Mouse (Mus musculus): ENCODE results near the gene Acad10.

GRCm38 (mm10) chr5:121682250-121682649 is 21.9 kb upstream of the Acad10 start:
- no peak for TF ChIP-seq MAX (IDR thresholded peaks at IDR 0.05; ENCODE audit: low read length)
- no peak for TF ChIP-seq JUN (IDR thresholded peaks at IDR 0.05; ENCODE audit: insufficient read depth, low read depth, low read length)
- TF ChIP-seq CTCF (conservative IDR thresholded peaks at IDR 0.05 in 1 of 2, IDR thresholded peaks at IDR 0.05 in 1 of 2; ENCODE audit: low read depth in 2 of 2, low read length in 2 of 2): no peak
- no peak for TF ChIP-seq POLR2A (IDR thresholded peaks at IDR 0.05; ENCODE audit: low read depth, low read length)
- no peak for TF ChIP-seq CHD1 (IDR thresholded peaks at IDR 0.05; ENCODE audit: low read depth, low read length)
- no peak for TF ChIP-seq EP300 (IDR thresholded peaks at IDR 0.05; ENCODE audit: low read length)
- TF ChIP-seq SIN3A (IDR thresholded peaks at IDR 0.05; ENCODE audit: low read length): no peak
- no peak for TF ChIP-seq ETS1 (conservative IDR thresholded peaks at IDR 0.05; ENCODE audit: low read depth, low read length)
- TF ChIP-seq ZC3H11A (IDR thresholded peaks at IDR 0.05; ENCODE audit: low read depth, low read length): no peak
- TF ChIP-seq E2F4 (IDR thresholded peaks at IDR 0.05; ENCODE audit: insufficient replicate concordance, low read depth, low read length): no peak
- TF ChIP-seq USF1 (IDR thresholded peaks at IDR 0.05; ENCODE audit: low read depth, low read length): no peak

All from CH12.LX (cell line).